Mouse (Mus musculus): ENCODE results near the gene Oser1.
"Not testable (repeated sequence)": the region's sequence is repeated elsewhere in the genome, so short reads cannot be mapped to it uniquely, and the experiment has no call there.

Gene Oser1

GRCm38 (mm10) chr2:163424597-163424996, at the start of gene Oser1:
Oser1 (minus strand) TSS chr2:163424697.
- DNase-seq (ENCODE audit: low spot score): no peak

DNA sequence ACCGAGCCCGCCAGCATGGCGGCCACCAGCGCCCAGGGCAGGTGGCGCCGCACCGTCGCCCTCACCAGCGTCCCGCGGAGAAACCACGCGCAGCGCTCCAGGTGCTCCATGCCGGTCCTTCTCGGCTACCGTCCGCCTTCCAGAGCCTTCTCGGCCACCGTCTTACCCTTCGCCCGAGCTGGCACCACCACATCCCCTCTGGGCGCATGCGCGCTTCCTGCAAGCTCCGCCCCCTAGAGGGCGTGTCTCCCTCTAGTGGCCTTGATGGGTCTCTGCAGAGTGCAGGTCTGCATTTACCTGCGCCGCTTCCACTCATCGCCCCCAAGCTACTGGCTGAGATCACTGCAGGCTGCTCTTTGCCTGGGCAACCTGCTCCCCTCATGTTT, 48.0 kb upstream of the Oser1 start, which contains the start of gene Fitm2:
Gene Fitm2, minus strand, starts transcription at position 164 of the 386 bp plus-strand sequence.
- DNase-seq (ENCODE audit: low spot score): peak; percentile 98

DNA sequence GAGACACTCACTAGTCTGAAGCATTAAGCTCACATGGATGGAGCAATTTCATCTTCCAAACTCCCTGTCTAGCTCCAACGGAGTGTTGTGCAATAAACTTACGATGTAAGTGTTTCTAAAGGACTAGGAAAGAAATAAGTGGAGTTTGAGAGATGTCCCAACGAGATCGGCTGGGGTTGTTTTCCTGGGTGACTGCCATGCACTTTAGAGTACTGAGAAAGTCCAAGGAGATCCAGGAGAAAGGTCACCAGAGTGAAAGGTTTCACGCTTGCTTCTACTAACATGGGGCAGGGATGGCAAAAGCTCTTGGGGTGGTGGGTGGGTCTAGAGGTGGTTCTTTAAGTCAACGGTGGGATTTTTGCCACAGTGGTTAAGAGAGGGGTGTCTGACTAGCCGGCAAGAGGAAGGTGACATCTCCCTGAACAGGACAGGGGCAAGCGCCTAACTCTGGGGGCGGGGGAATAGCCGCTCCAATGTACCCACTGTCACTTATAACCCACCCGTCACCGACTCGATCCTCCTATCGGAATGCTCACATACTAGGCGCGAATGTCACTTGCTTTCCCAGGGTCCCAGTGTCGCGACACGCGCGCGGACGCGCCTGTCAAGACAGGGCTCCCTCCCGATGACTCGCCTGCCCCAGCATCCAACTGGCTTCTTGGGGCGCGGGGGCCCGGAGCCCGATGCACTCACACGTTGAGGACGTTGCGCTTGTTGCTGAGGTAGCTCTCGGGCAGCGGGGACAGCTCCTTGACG, 47.4 kb upstream of the Oser1 start:
- DNase-seq (ENCODE audit: low spot score): no peak

DNA sequence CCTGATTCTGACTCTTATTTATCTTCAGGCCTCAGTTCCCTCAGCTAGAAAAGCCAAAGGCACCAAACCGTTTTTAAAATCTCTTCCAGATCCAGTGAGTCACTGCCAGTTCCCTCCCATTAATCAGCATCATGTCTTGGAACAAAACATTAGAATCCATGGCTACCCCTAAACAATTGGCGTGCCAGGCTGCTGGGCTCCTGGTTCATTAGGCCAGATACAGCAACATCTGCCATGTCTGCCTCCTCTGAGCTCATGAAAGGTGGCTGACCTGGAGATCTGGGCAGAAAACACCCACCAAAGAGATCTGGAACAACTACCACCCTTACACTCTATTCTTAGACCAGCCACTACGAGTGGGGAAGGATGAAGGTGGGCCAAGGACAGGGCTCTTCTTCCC, 46.6 kb upstream of the Oser1 start:
- no peak for DNase-seq (ENCODE audit: low spot score)

DNA sequence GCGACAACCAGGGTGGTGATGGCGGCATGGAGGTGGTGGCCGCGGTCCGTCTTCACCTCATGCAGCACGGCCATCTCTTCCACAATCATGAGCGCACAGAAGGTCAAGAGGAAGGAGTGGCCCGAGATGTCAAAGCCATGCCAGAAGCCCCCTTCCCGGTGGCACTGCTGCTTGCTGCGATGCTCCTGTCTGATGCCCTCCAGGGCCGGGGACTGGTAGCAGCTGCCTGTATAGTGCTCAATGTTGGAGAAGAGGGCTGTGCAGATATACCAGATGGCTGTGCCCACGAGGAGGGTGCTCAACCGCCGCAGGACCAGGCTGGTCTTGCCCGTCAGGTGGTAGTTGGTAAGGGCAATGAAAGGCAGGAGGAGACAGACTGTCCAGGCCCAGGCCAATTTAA, 45.2 kb upstream of the Oser1 start:
- no peak for DNase-seq (ENCODE audit: low spot score)

DNA sequence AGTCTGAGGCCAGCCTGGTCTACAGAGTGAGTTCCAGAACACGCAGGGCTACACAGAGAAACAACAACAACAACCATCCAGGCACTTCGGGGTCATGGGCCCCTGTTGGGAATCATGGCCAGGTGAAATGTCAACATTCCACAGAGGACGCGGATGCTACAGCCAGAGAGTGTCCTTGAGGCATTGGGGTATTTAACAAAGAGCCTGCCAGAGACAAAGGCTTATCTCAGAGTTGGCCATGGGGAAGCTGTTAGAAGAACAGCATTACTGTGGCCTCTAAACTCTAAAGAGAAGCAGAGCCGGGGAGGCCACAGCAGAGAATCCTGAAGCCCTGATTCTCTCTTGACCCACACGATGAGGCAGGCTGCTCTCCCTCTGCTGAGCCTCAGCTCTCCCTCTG, 44.4 kb upstream of the Oser1 start:
- no peak for DNase-seq (ENCODE audit: low spot score)

- no peak for DNase-seq (ENCODE audit: low spot score)
These were observed 43.1 kb upstream of the Oser1 start for GRCm38 (mm10) chr2:163467585-163467984.

GRCm38 (mm10) chr2:163466771-163467170, 42.3 kb upstream of the Oser1 start:
- DNase-seq (ENCODE audit: low spot score): no peak

DNA sequence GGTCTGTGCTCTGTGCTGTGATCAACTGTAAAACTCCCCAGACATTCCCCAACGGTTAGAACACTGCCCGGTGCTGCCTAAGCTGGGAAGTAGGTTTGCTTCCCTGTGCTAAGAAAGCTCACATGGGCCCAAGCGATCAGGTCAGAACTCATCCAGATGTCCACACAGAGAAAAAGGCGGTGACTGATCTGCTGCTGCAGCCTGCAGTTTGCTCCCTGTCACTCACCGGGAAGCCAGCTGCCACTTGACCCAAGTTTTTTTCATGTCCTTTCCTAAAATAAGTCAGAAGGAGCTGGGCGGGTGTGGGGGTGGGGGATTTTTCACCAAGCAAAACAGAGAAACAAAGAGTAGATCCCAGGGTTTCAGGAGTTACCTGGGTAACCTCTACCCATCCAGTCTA, 40.1 kb upstream of the Oser1 start:
- DNase-seq (ENCODE audit: low spot score): no peak

GRCm38 (mm10) chr2:163463998-163464397, 39.5 kb upstream of the Oser1 start:
- no peak for DNase-seq (ENCODE audit: low spot score)

GRCm38 (mm10) chr2:163463251-163463769, 38.8 kb upstream of the Oser1 start:
- no peak for DNase-seq (ENCODE audit: low spot score)

DNA sequence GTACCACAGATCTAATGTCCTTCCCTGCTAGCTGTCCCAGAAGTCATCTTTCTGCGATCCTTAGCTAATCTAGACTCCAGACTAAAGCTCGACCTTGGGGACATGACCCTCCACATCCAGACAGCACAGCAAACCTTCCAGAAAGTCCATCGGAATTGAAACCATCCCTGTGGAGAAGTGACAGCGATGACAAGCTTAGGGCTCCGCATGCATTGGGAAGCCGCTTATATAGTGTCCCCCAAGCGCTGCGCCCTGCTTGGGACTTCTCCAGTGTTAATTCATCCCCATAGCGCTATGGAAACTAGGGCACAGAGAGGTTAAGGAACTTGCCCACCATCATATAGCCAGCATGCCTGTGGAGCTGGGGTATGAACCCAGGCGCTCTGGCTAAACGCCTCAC, 38.3 kb upstream of the Oser1 start:
- no peak for DNase-seq (ENCODE audit: low spot score)

- no peak for DNase-seq (ENCODE audit: low spot score)
These were observed 37.9 kb upstream of the Oser1 start for GRCm38 (mm10) chr2:163462386-163462785.

DNA sequence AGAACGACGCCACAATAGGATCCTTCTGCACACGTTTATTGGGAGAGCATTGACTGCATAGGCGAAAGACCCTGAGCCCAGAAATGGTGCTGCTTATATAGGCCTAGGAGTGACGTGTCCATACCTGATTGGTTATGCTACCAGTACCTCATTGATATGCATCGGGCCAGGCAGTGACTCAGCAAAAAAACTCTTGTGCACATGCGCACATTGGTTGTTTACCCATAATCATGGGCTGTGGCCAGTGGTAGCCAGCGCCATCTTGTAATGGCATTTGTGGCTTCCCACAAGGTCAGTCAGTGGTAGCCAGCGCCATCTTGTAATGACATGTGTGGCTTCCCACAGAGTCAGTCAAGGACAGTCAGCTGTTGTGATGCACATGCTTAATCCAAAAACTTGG, 36.8 kb upstream of the Oser1 start:
- DNase-seq (ENCODE audit: low spot score): not testable (repeated sequence)

GRCm38 (mm10) chr2:163460622-163461021, 36.1 kb upstream of the Oser1 start:
- no peak for DNase-seq (ENCODE audit: low spot score)

DNA sequence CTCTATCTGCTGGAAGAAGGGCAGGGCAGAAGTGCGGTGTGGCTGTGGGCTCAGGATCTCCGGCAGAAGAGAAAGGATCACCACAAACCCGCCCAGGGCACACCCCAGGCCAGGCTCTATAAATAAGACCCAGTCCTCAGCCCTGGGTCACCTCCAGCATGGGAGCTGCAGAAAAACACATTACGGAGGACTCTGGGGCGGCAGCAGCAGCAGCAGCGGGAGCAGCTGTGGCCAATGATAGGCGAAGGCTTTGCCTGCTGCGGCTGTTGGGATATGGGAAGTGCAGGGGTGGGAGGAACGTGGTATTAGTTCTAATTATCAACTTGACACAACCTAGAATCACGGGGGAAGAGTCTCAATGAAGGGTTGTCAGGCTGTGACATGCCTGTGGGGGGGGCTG, 34.9 kb upstream of the Oser1 start:
- DNase-seq (ENCODE audit: low spot score): no peak

GRCm38 (mm10) chr2:163458539-163459265, 34.2 kb upstream of the Oser1 start:
- DNase-seq (ENCODE audit: low spot score): no peak

DNA sequence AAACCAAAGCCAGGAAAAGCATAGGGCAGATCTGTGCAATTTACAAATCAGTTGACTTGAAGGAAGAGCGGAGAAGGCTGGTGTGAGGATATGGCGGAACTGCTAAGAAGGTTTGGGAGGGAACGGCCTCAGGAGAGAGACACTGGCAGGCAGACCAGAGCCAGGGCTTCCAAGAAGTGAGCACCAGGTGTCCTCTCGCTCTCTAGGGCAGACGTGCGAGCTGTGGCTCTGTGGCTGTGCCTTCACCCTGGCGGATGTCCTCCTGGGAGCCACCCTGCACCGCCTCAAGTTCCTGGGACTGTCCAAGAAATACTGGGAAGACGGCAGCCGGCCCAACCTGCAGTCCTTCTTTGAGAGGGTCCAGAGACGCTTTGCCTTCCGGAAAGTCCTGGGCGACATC, 28.9 kb upstream of the Oser1 start:
- no peak for DNase-seq (ENCODE audit: low spot score)

- no peak for DNase-seq (ENCODE audit: low spot score)
These were observed 28.2 kb upstream of the Oser1 start for GRCm38 (mm10) chr2:163452738-163453137.

DNA sequence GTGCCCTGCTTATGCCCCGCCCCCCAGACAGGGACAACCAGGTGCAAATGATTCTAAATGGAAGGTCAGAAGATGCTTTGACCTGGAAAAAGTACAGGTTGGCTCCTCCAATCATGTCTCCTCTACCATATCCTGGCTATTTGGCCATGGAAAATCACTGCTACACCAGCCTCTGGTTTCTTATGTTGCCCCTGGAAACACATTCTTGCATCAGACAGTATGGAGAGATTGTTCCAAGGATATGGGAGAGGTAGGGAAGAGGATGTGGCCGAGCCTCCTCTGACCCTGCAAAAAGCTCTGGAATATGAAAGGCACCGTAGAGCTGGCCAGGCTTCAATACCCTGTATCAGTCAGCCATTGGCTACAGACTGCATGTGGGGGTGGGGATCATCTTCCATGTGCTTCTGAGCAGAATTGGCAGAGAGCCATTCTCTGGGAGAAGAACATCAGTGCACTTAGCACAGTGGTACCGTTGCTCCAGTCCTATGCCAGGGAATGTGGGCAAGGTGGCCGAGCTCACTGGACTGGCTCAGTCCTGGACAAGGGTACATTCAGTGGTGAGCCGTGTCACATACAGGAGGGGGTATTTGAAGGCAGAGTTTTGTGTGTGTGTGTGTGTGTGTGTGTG, 26.3 kb upstream of the Oser1 start:
- DNase-seq (ENCODE audit: low spot score): no peak

GRCm38 (mm10) chr2:163449276-163449675, 24.8 kb upstream of the Oser1 start:
- DNase-seq (ENCODE audit: low spot score): no peak

- DNase-seq (ENCODE audit: low spot score): no peak
These were observed 22.9 kb upstream of the Oser1 start for GRCm38 (mm10) chr2:163447375-163447774.

DNA sequence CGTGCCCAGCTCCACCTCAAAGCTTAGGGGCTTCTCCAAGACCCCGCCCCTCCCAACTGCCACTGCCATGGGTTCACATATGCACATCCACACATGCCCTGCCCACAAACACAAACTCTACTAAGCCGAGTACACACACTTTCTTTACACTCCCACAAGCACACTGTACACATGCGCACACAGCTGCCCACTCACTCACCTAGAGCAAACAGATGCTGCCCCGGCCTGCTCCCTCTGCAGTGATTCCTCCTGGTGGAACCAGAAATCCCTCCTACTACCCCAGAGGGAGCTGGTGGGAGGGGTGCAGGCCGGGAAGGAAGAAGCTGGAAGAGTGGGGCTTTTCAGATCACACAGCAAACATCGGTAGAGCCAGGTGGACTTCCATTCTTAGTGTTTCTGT, 19.5 kb upstream of the Oser1 start:
- no peak for DNase-seq (ENCODE audit: low spot score)

Measured in retina, embryonic 14.5 days (tissue).